Mouse (Mus musculus) heart, adult 11 months (tissue): ENCODE measurements around the gene Eif6.
A peak's percentile ranks its signal among the peaks of the same experiment; 100 is the strongest.

Source experiments
- DNase-seq: peaks from one replicate; pipeline ENCODE4 v3.0.0; 2022

Eif6 gene

GRCm38 (mm10) chr2:155784534-155784933, 42.2 kb downstream of the Eif6 start:
- no peak for DNase-seq

- DNase-seq: no peak
Observed at GRCm38 (mm10) chr2:155779506-155779905, 47.2 kb downstream of the Eif6 start.

- DNase-seq: no peak
Observed at GRCm38 (mm10) chr2:155779066-155779465, 47.7 kb downstream of the Eif6 start.

- DNase-seq: no peak
Observed at GRCm38 (mm10) chr2:155778004-155778403, 48.7 kb downstream of the Eif6 start.

- DNase-seq: no peak
Observed at GRCm38 (mm10) chr2:155777688-155777985, 49.1 kb downstream of the Eif6 start.

- no peak for DNase-seq
Observed at GRCm38 (mm10) chr2:155776824-155777687, 49.7 kb downstream of the Eif6 start.

- peak; percentile 92 for DNase-seq
Observed at GRCm38 (mm10) chr2:155775685-155776263, 51.0 kb downstream of the Eif6 start.

- DNase-seq: no peak
Observed at GRCm38 (mm10) chr2:155774927-155775684, 51.6 kb downstream of the Eif6 start, which contains the start of gene Mmp24. Gene Mmp24 (plus strand): TSS chr2:155775342.

GRCm38 (mm10) chr2:155774261-155774926, 52.3 kb downstream of the Eif6 start:
- DNase-seq: no peak

- no peak for DNase-seq
Observed at GRCm38 (mm10) chr2:155773664-155774063, 53.1 kb downstream of the Eif6 start.
